Mouse (Mus musculus): ENCODE data around the gene Bptf. TPM values are rescaled to one million over a fixed set of nuclear protein-coding genes. Genes with fewer than 3 reads are reported as not detected.

Bptf gene
- polyA plus RNA-seq, 1 experiment: 11.8 TPM

GRCm38 (mm10) chr11:107092637-107093036 lies 39.3 kb downstream of the Bptf start:
- no peaks in the 10 kb centered on the region for H3K27me3 ChIP-seq (ENCODE audit: control insufficient read depth, insufficient read depth, insufficient read length)
- no peak overlapping the region for H3ac ChIP-seq (ENCODE audit: control insufficient read depth, insufficient read length)
- peaks cover 14% of the 10 kb centered on the region for H3K36me3 ChIP-seq (ENCODE audit: control insufficient read depth, insufficient read depth)
- H3K79me2 ChIP-seq (ENCODE audit: control insufficient read depth, insufficient read depth): peaks cover 40% of the 10 kb centered on the region
- no peak overlapping the region for H3K4me2 ChIP-seq (ENCODE audit: low read depth)
- TF ChIP-seq TCF12 (IDR thresholded peaks at IDR 0.05; ENCODE audit: insufficient read depth, poor library complexity, severe bottlenecking): no peak
- no peak for TF ChIP-seq SRF (IDR thresholded peaks at IDR 0.05; ENCODE audit: control insufficient read depth, insufficient read length, low read depth)
- TF ChIP-seq MYOG (IDR thresholded peaks at IDR 0.05; ENCODE audit: control insufficient read depth in 1 of 3, insufficient read depth in 1 of 3, insufficient read length in 2 of 3, low read depth in 2 of 3): no peak
- no peak for TF ChIP-seq POLR2A (IDR thresholded peaks at IDR 0.05; ENCODE audit: insufficient read length, low read depth)
- TF ChIP-seq MYOD1 (IDR thresholded peaks at IDR 0.05; ENCODE audit: control insufficient read depth in 1 of 3, insufficient read length in 2 of 3, low read depth in 2 of 3): no peak
- no peak for TF ChIP-seq POLR2AphosphoS2 (IDR thresholded peaks at IDR 0.05; ENCODE audit: insufficient read length, low read depth)
- no peak for TF ChIP-seq MAX (IDR thresholded peaks at IDR 0.05; ENCODE audit: low read depth)
- no peak for TF ChIP-seq REST (IDR thresholded peaks at IDR 0.05; ENCODE audit: insufficient read depth, insufficient read length)
- TF ChIP-seq USF1 (IDR thresholded peaks at IDR 0.05; ENCODE audit: low read depth): no peak
- TF ChIP-seq CEBPB (IDR thresholded peaks at IDR 0.05; ENCODE audit: insufficient read depth, poor library complexity, severe bottlenecking): no peak
- no peak for TF ChIP-seq TCF3 (IDR thresholded peaks at IDR 0.05; ENCODE audit: insufficient read length, low read depth)
- TF ChIP-seq E2F4 (IDR thresholded peaks at IDR 0.05; ENCODE audit: insufficient read depth): no peak
- H3K4me3 ChIP-seq: no peak overlapping the region

DNA sequence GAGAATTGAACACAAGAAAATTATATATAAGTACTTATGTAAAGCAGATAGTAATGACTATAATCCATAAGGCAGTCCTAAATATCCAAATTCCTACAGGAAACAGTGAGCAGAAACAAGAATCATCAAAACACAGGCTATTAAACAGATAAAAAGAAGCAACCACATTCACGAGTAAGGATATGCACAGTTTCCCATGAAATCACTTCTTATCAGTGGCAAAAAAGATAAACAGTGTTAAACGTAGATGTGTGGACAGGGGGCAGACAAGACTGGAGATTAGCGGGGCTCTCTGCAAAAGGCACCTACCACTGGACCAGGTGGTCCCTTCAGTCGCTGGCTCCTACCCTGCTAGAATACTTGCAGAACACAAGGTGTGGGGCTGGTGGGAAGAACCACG lies 46.1 kb downstream of the Bptf start:
- no peak for TF ChIP-seq CEBPB (IDR thresholded peaks at IDR 0.05; ENCODE audit: insufficient read depth, poor library complexity, severe bottlenecking)
- TF ChIP-seq MYOG (IDR thresholded peaks at IDR 0.05; ENCODE audit: control insufficient read depth in 1 of 3, insufficient read depth in 1 of 3, insufficient read length in 2 of 3, low read depth in 2 of 3): no peak
- TF ChIP-seq USF1 (IDR thresholded peaks at IDR 0.05; ENCODE audit: low read depth): no peak
- no peak for TF ChIP-seq MYOD1 (IDR thresholded peaks at IDR 0.05; ENCODE audit: control insufficient read depth in 1 of 3, insufficient read length in 2 of 3, low read depth in 2 of 3)
- TF ChIP-seq SRF (IDR thresholded peaks at IDR 0.05; ENCODE audit: control insufficient read depth, insufficient read length, low read depth): no peak
- TF ChIP-seq REST (IDR thresholded peaks at IDR 0.05; ENCODE audit: insufficient read depth, insufficient read length): no peak
- no peak for TF ChIP-seq MAX (IDR thresholded peaks at IDR 0.05; ENCODE audit: low read depth)
- no peak for TF ChIP-seq E2F4 (IDR thresholded peaks at IDR 0.05; ENCODE audit: insufficient read depth)
- TF ChIP-seq TCF12 (IDR thresholded peaks at IDR 0.05; ENCODE audit: insufficient read depth, poor library complexity, severe bottlenecking): no peak
- TF ChIP-seq POLR2AphosphoS2 (IDR thresholded peaks at IDR 0.05; ENCODE audit: insufficient read length, low read depth): no peak
- no peak for TF ChIP-seq TCF3 (IDR thresholded peaks at IDR 0.05; ENCODE audit: insufficient read length, low read depth)
- no peak for TF ChIP-seq POLR2A (IDR thresholded peaks at IDR 0.05; ENCODE audit: insufficient read length, low read depth)
- Histone ChIP-seq H3K36me3 (ENCODE audit: control insufficient read depth, insufficient read depth) (peaks cover 40% of the 10 kb centered on the region), H3K4me3 (no peak overlapping the region)

DNA sequence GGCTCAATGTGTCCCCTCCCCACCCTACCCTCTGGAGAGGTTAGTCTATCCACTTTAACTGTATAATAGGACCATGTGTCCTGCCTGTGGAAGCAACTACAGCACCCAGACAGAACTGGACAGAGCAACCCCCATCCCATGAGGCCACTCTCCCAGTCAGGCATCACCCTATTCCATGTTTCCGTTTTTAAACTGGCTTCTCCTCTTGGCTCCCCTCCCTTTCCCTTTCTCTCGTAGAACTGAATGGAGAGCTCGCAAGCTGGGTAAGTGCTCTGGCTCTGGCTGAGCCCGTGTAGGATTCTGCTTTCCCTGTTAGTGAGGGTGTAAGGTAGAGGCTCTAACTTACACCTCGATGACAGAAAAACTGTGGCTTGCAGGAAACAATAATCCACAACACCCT lies 48.4 kb downstream of the Bptf start:
- H3K36me3 ChIP-seq (ENCODE audit: control insufficient read depth, insufficient read depth): peaks cover 45% of the 10 kb centered on the region
- no peak overlapping the region for H3K4me2 ChIP-seq (ENCODE audit: low read depth)
- no peak overlapping the region for H3K4me3 ChIP-seq
- no peaks in the 10 kb centered on the region for H3K27me3 ChIP-seq (ENCODE audit: control insufficient read depth, insufficient read depth, insufficient read length)
- TF ChIP-seq TCF12 (IDR thresholded peaks at IDR 0.05; ENCODE audit: insufficient read depth, poor library complexity, severe bottlenecking): no peak
- no peak for TF ChIP-seq E2F4 (IDR thresholded peaks at IDR 0.05; ENCODE audit: insufficient read depth)
- TF ChIP-seq POLR2AphosphoS2 (IDR thresholded peaks at IDR 0.05; ENCODE audit: insufficient read length, low read depth): no peak
- no peak for TF ChIP-seq POLR2A (IDR thresholded peaks at IDR 0.05; ENCODE audit: insufficient read length, low read depth)
- no peak for TF ChIP-seq MYOD1 (IDR thresholded peaks at IDR 0.05; ENCODE audit: control insufficient read depth in 1 of 3, insufficient read length in 2 of 3, low read depth in 2 of 3)
- no peak for TF ChIP-seq TCF3 (IDR thresholded peaks at IDR 0.05; ENCODE audit: insufficient read length, low read depth)
- TF ChIP-seq MYOG (IDR thresholded peaks at IDR 0.05; ENCODE audit: control insufficient read depth in 1 of 3, insufficient read depth in 1 of 3, insufficient read length in 2 of 3, low read depth in 2 of 3): no peak
- TF ChIP-seq CEBPB (IDR thresholded peaks at IDR 0.05; ENCODE audit: insufficient read depth, poor library complexity, severe bottlenecking): no peak
- no peak for TF ChIP-seq MAX (IDR thresholded peaks at IDR 0.05; ENCODE audit: low read depth)
- TF ChIP-seq SRF (IDR thresholded peaks at IDR 0.05; ENCODE audit: control insufficient read depth, insufficient read length, low read depth): no peak
- no peak for TF ChIP-seq USF1 (IDR thresholded peaks at IDR 0.05; ENCODE audit: low read depth)
- no peak for TF ChIP-seq REST (IDR thresholded peaks at IDR 0.05; ENCODE audit: insufficient read depth, insufficient read length)
- H3ac ChIP-seq (ENCODE audit: control insufficient read depth, insufficient read length): no peak overlapping the region
- H3K79me2 ChIP-seq (ENCODE audit: control insufficient read depth, insufficient read depth): peaks cover under 1% of the 10 kb centered on the region

More for the DNA sequence above, 46.1 kb downstream of the Bptf start:
- peaks cover 9% of the 10 kb centered on the region for H3K79me2 ChIP-seq (ENCODE audit: control insufficient read depth, insufficient read depth)
- no peak overlapping the region for H3ac ChIP-seq (ENCODE audit: control insufficient read depth, insufficient read length)
- no peak overlapping the region for H3K4me2 ChIP-seq (ENCODE audit: low read depth)
- no peaks in the 10 kb centered on the region for H3K27me3 ChIP-seq (ENCODE audit: control insufficient read depth, insufficient read depth, insufficient read length)

DNA sequence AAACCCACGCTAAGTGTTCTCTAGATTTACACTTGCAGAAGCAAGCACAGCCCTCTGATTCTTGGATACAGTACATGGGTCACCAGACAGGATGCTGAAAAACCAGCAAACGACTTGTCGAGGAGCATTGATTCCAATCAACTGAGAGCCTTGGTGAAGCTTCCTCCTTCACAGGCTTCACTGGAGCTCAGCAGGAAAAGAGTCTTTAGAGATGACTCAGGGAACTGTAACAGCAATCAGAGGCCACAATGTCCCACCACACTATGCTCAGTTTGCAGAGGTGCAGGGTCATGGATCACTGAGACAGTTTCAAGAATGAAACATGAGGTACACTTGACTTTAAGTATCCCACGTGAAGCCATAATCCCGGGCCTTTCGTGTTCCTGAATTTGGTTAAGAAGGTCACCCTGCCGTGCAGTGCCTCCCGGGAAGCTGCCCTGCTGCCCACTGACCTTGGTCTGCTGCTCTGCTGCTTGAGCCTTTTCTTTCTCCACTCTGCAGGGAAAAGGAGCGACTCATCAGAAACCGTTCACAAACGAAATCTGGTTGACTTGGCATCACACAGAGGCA lies 66.6 kb downstream of the Bptf start:
- no peak for TF ChIP-seq MYOG (IDR thresholded peaks at IDR 0.05; ENCODE audit: control insufficient read depth in 1 of 3, insufficient read depth in 1 of 3, insufficient read length in 2 of 3, low read depth in 2 of 3)
- no peak for TF ChIP-seq CEBPB (IDR thresholded peaks at IDR 0.05; ENCODE audit: insufficient read depth, poor library complexity, severe bottlenecking)
- no peak for TF ChIP-seq MAX (IDR thresholded peaks at IDR 0.05; ENCODE audit: low read depth)
- no peak for TF ChIP-seq TCF12 (IDR thresholded peaks at IDR 0.05; ENCODE audit: insufficient read depth, poor library complexity, severe bottlenecking)
- TF ChIP-seq POLR2AphosphoS2 (IDR thresholded peaks at IDR 0.05; ENCODE audit: insufficient read length, low read depth): no peak
- no peak for TF ChIP-seq TCF3 (IDR thresholded peaks at IDR 0.05; ENCODE audit: insufficient read length, low read depth)
- no peak for TF ChIP-seq MYOD1 (IDR thresholded peaks at IDR 0.05; ENCODE audit: control insufficient read depth in 1 of 3, insufficient read length in 2 of 3, low read depth in 2 of 3)
- no peak for TF ChIP-seq E2F4 (IDR thresholded peaks at IDR 0.05; ENCODE audit: insufficient read depth)
- TF ChIP-seq REST (IDR thresholded peaks at IDR 0.05; ENCODE audit: insufficient read depth, insufficient read length): no peak
- no peak for TF ChIP-seq POLR2A (IDR thresholded peaks at IDR 0.05; ENCODE audit: insufficient read length, low read depth)
- no peak for TF ChIP-seq SRF (IDR thresholded peaks at IDR 0.05; ENCODE audit: control insufficient read depth, insufficient read length, low read depth)
- TF ChIP-seq USF1 (IDR thresholded peaks at IDR 0.05; ENCODE audit: low read depth): no peak
- Histone ChIP-seq H3K4me2 (ENCODE audit: low read depth) (no peak overlapping the region), H3K27me3 (ENCODE audit: control insufficient read depth, insufficient read depth, insufficient read length) (no peaks in the 10 kb centered on the region), H3ac (ENCODE audit: control insufficient read depth, insufficient read length) (no peak overlapping the region), H3K79me2 (ENCODE audit: control insufficient read depth, insufficient read depth) (no peaks in the 10 kb centered on the region), H3K36me3 (ENCODE audit: control insufficient read depth, insufficient read depth) (peaks cover 38% of the 10 kb centered on the region), H3K4me3 (no peak overlapping the region)

All from myocyte (in vitro differentiated cells).